Mouse (Mus musculus): ENCODE results near the gene Zfp385b.
A peak's percentile ranks its signal among the peaks of the same experiment; 100 is the strongest.

Gene Zfp385b

GRCm38 (mm10) chr2:77781390-77781789, 38.0 kb downstream of the Zfp385b start:
- DNase-seq = no peak

- DNase-seq = no peak
Measured at GRCm38 (mm10) chr2:77777781-77778180, 41.7 kb downstream of the Zfp385b start.

- DNase-seq = no peak
Measured at GRCm38 (mm10) chr2:77777047-77777686, 42.3 kb downstream of the Zfp385b start.

- no peak for DNase-seq
Measured at GRCm38 (mm10) chr2:77775247-77775880, 44.1 kb downstream of the Zfp385b start.

DNA sequence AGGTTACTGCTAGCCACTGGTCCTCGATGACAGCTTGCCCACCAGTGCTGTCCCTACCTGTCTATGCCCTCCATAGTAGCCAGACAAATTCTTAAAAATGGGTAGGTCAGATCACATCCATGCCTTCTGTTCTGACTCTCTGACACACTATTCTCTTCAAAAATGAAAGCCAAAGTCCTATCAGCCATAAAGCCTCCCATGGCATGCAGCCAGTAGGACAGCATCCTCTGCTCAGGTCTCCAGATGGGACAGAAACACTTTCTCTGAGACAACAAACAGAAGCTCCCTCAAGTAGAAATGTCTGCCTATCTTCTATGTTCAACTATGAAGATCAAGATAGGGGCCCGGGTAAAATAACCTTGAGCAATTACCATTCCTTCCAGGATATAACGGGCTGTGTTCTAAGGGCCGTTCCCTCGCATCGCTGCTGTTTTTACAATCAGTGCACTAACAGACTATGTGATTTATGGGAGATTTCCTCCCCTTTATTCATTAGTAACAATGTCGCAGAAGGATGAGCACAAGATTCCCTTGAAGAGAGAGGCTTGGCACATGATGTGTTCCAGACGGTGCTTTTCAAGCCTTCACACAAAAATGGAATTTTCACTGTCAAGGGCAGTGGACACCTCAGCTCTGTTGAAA, 49.3 kb downstream of the Zfp385b start:
- DNase-seq = peak; percentile 63 to 80

DNA sequence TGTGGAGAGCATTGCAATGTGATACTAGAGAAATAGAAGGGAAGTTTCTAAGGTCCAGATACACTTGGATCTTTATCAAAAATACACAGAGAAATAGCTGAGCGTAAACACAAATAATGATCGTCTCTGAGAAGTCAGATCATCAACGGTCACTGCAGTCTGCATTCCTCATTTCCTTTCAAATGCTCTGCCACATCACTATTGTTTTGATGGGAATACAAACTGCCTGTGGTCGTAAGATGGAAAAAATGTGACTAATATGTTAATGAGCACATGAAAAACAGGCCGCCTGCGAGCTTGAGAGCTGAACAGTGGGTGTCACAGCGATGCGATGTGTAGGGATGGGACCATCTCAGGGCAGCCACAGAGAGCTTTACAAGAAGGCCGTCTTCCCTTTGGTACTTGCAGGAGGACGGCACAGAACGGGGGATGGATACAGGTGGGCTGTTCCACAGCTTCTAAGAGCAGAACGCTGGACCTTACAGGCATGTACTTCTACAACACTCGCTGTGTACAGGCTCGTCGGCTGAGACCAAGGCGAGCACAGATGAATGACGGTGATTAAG, 51.0 kb downstream of the Zfp385b start:
- no peak for DNase-seq

GRCm38 (mm10) chr2:77761967-77762366, 57.5 kb downstream of the Zfp385b start:
- DNase-seq = peak; percentile 76 to 86

DNA sequence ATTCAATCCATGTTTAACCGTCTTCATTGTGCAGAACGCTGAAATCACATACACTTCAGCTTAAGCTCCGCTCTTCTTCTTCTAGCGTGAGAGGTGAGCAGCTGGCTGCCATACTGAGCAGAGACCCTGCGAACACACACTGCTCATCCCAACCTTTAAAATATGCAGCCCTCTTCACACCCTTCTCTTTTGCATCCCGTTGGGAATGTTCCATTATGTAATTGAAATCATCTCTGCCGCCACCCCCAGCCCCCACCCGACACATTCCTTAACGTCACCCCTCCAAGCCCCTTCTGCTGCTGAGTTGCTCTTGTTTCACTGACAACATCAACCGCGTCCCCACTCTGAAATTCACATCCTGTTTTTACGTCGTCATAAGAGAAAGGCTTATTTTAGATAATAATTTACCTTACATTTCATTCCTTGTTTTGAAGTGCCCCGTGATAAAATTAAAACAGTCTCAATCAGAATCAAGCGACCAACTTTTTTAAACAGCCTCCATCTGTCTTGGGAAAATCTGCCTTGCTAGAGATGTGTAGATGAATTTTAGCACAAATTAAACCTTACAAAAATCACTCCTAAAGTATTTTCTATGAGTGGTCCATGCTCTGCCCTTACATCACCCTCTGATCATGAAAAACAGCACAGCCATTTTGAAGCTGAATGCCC, 60.9 kb downstream of the Zfp385b start:
- no peak for DNase-seq

GRCm38 (mm10) chr2:77752491-77752890, 66.9 kb downstream of the Zfp385b start:
- no peak for DNase-seq

GRCm38 (mm10) chr2:77749631-77750030, 69.8 kb downstream of the Zfp385b start:
- DNase-seq = no peak

- DNase-seq = no peak
Measured at GRCm38 (mm10) chr2:77746417-77746816, 73.0 kb downstream of the Zfp385b start.

DNA sequence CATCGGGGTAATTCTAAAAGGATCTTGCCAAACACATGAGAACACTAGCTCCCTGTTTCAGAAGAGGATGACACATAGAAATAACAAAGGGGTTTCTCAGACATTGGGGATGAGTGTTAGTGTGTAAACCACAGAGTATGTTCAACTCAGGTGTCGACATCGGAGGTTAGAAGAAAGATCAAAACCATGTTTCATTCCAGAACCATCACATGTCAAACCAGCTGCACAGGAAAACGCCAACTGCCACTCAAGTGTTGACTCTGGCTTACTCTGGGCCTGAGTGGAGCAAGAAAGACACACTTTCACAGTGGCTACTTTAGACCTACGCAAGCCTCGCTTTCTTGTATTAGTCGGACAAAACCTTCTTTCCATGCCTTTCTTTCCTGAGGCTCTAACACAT, 74.2 kb downstream of the Zfp385b start:
- no peak for DNase-seq

GRCm38 (mm10) chr2:77742359-77742758, 77.1 kb downstream of the Zfp385b start:
- no peak for DNase-seq

- DNase-seq = no peak
Measured at GRCm38 (mm10) chr2:77730196-77730595, 89.2 kb downstream of the Zfp385b start.

- peak in 1 of 2 experiments; percentile 48 for DNase-seq
Measured at GRCm38 (mm10) chr2:77726798-77727197, 92.6 kb downstream of the Zfp385b start.

- DNase-seq = peak in 1 of 2 experiments; percentile 47
Measured at GRCm38 (mm10) chr2:77720806-77721205, 98.6 kb downstream of the Zfp385b start.

- no peak for DNase-seq
Measured at GRCm38 (mm10) chr2:77716367-77716766, 103.1 kb downstream of the Zfp385b start.

GRCm38 (mm10) chr2:77713886-77714285, 105.6 kb downstream of the Zfp385b start:
- no peak for DNase-seq

GRCm38 (mm10) chr2:77711751-77712150, 107.7 kb downstream of the Zfp385b start:
- no peak for DNase-seq

- DNase-seq = peak in 1 of 2 experiments; percentile 49
Measured at GRCm38 (mm10) chr2:77709206-77709794, 110.1 kb downstream of the Zfp385b start.

DNA sequence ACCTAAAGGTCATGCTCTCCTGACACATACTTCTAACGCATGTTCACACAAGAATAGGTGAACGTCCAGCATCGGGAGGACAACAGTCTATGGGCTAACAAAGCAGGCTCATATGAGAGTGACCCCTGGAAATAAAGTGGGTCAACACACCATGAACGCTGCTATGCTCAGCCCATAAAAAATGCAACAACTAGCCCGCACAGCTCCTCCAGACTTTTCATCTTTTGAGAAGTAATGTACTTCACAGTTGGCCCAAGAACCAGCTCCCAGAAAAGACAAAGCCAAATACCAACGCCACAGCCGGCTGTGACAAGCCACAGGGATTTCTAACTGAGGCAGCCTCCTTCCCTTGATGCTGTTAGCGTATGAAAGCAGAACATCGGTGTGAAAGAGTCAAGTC, 112.3 kb downstream of the Zfp385b start:
- DNase-seq = no peak

- no peak for DNase-seq
Measured at GRCm38 (mm10) chr2:77705476-77705875, 114.0 kb downstream of the Zfp385b start.

DNA sequence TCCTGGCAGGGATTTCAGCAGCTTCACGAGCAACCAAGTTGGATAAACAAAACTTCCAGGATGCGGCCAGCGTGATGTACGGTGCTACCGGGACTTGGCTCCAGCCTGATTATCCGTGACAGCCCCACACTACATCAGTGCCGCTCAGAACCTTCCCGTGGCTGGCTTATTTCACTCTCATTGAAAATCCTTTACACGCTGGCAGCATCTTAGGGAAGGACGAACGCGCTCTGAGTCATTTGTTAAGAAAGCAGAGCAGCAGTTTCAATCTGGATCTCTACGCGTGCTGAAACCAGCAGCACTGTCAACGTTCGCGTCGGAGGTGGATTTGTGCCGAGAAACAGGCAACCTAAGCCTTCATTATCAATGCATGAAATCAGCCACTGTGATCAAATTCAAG, 116.4 kb downstream of the Zfp385b start:
- DNase-seq = peak; percentile 44 to 46

All from cerebellum, postnatal 25 days (tissue).